Mouse (Mus musculus) liver, adult 2 months (tissue): ENCODE measurements around the gene Dph7.

ENCODE experiments used
- CTCF ChIP-seq: fragments of 200-500 bp; IDR thresholded peaks from 2 replicates; pipeline ENCODE4 v1.5.1; 2011; ENCODE audit warnings: low read depth, low read length, control low read depth
- POLR2A ChIP-seq: fragments of 200-500 bp; IDR thresholded peaks from 2 replicates; pipeline ENCODE4 v1.6.1; 2011; ENCODE audit warnings: low read length, control low read depth; ENCODE audit not compliant: insufficient read depth; ENCODE audit errors: extremely low read depth

GRCm38 (mm10) chr2:25000544-25001235 lies 38.5 kb downstream of the Dph7 start:
- TF ChIP-seq CTCF (peak; percentile 56; the same call in 1 of the 2 replicates), POLR2A (no peak)
